Mouse (Mus musculus) midbrain, postnatal 0 days (tissue): ENCODE data around the gene Sh2d2a. TPM values are rescaled to one million over a fixed set of nuclear protein-coding genes. Genes with fewer than 3 reads are reported as not detected.

Source experiments
- ATAC-seq: fragments of 200-750 bp; cut with Nextera tagmentation; 2 replicates; pipeline ENCODE4 v1.8.0; 2017; ENCODE audit warnings: moderate number of reproducible peaks, mild to moderate bottlenecking, moderate TSS enrichment, moderate library complexity; ENCODE audit not compliant: low FRiP score
- DNase-seq: peaks from one replicate; pipeline ENCODE4 v3.0.0-alpha.2; 2015; ENCODE audit warnings: low spot score
- H3K27ac ChIP-seq: fragments of 300-500 bp; sonication (generic); 2 replicates; pipeline ENCODE4 v1.5.1; 2014; ENCODE audit warnings: low read depth, mild to moderate bottlenecking, low read length, mixed read lengths
- H3K27me3 ChIP-seq: fragments of 300-500 bp; sonication (generic); 2 replicates; pipeline ENCODE4 v1.6.1; 2014; ENCODE audit warnings: low read length, control low read depth, mixed read lengths; ENCODE audit not compliant: insufficient read depth
- H3K36me3 ChIP-seq: fragments of 300-500 bp; sonication (generic); 2 replicates; pipeline ENCODE4 v1.6.1; 2014; ENCODE audit warnings: low read length, control low read depth, mixed read lengths; ENCODE audit not compliant: insufficient read depth
- H3K4me1 ChIP-seq: fragments of 300-500 bp; sonication (generic); 2 replicates; pipeline ENCODE4 v1.6.1; 2014; ENCODE audit warnings: mild to moderate bottlenecking, control low read depth, antibody characterized with exemption, low read length, mixed read lengths; ENCODE audit not compliant: insufficient read depth
- H3K4me2 ChIP-seq: fragments of 300-500 bp; sonication (generic); 2 replicates; pipeline ENCODE4 v1.6.1; 2014; ENCODE audit warnings: low read depth, mild to moderate bottlenecking, low read length, mixed read lengths; ENCODE audit not compliant: poor library complexity, severe bottlenecking
- H3K4me3 ChIP-seq: fragments of 300-500 bp; sonication (generic); 2 replicates; pipeline ENCODE4 v1.5.1; 2014; ENCODE audit warnings: low read depth, mild to moderate bottlenecking, low read length, moderate library complexity
- H3K9ac ChIP-seq: fragments of 300-500 bp; sonication (generic); replicated peaks from 2 replicates; pipeline ENCODE4 v1.6.1; 2014; ENCODE audit warnings: mild to moderate bottlenecking, low read length, moderate library complexity, mixed read lengths; ENCODE audit not compliant: poor library complexity, severe bottlenecking
- H3K9me3 ChIP-seq: fragments of 300-500 bp; sonication (generic); 2 replicates; pipeline ENCODE4 v1.6.1; 2016; ENCODE audit warnings: low read length, control low read depth
- CTCF ChIP-seq: IDR thresholded peaks from 2 replicates; pipeline ENCODE4 v1.5.1; 2016; ENCODE audit warnings: antibody characterized with exemption, mild to moderate bottlenecking
- WGBS: fragments of 180-500 bp; shearing (Covaris S2); extraction: QIAGEN DNeasy Blood & Tissue Kit; methylation state at CpG from one replicate; pipeline ENCODE4 v1.1.7; 2014; 5-methylcytosine and 5-hydroxymethylcytosine counted together
- polyA plus RNA-seq: library from polyadenylated mRNA; unstranded; fragments of >200 nt; fragmentation: Nextera tagmentation; extraction: Ambion mirVana; gene quantifications from 2 replicates; pipeline ENCODE4 v1.2.1, GENCODE M21; 2015
- total RNA-seq: library from RNA; depleted of rRNA; stranded (reverse); fragments of >200 nt; gene quantifications from 2 replicates; pipeline ENCODE4 v1.2.3, GENCODE M21; 2014

The Sh2d2a gene
- total and polyA plus RNA-seq, 2 experiments from 2014 or later: not detected

DNA sequence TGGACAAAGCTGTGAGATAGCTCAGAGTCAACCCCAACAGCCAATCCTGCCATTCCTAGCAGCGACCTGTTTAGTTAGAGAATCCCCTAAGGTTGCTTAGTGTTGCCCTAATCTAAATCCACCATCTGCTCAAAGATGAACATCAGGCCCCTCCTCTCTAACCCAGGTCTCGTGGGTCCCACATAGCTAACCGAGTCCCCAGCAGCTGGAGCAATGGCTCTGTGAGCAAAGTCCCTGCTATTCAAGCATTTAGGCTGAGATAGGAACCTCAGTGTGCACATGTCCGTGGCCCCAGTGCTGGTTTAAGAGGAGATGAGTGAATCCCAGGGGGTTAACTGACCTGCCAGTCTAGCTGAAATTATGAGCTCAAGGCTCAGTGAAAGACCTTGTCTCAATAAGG is 369 bp upstream of the Sh2d2a start:
- Histone ChIP-seq H3K4me1 (no peaks in the 10 kb centered on the region), H3K9me3 (no peaks in the 10 kb centered on the region), H3K4me2 (no peak overlapping the region), H3K36me3 (no peaks in the 10 kb centered on the region), H3K4me3 (no peak overlapping the region), H3K27me3 (no peaks in the 10 kb centered on the region), H3K9ac (no peak overlapping the region), H3K27ac (no peak overlapping the region)
- no peak for TF ChIP-seq CTCF
- no peak for ATAC-seq
- 71% methylated on average over 4 of the region's 4 CpGs for WGBS
- no peak for DNase-seq

DNA sequence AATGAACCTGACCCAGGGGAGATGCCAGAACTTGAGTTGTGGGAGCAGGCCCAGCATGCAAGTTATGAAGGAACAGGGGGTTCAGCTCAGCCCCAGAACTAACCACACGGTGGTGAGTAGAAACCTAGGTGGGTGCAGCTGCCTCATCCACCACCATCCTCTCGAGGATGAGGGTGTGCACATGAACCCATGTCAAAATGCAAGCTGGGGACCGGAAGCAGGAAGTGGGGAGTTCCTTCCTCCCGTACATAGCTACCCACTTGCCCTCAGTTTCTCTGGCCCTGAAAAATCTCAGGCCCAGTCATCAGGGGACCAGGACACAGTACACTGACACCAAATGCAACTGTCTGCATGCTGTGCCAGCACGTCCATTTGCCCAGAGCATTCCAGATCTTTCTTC is 1.1 kb downstream of the Sh2d2a start:
- H3K27me3 ChIP-seq: no peaks in the 10 kb centered on the region
- no peak for TF ChIP-seq CTCF
- no peak overlapping the region for H3K4me3 ChIP-seq
- H3K27ac ChIP-seq: no peak overlapping the region
- DNase-seq: no peak
- H3K9ac ChIP-seq: no peak overlapping the region
- no peak overlapping the region for H3K4me2 ChIP-seq
- no peaks in the 10 kb centered on the region for H3K36me3 ChIP-seq
- 73% methylated on average over 5 of the region's 5 CpGs for whole genome bisulfite sequencing
- H3K9me3 ChIP-seq: no peaks in the 10 kb centered on the region
- no peak for ATAC-seq
- no peaks in the 10 kb centered on the region for H3K4me1 ChIP-seq

DNA sequence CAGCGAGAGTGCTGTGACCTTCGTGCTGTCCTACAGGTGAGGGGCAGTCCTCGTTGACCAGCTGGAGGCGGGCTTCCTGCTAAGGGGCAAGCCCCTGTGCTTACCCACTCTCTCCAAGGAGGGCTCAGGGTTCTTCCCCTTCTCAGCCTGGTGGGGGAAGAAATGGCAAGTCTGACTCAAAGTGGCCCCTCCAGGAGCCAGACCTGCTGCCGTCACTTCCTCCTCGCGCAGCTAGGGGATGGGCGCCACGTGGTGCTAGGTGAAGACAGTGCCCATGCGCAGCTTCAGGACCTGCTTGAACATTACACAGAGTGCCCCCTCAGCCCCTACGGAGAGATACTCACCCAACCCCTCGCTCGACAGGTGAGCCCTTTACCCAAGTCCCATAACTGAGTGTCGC is 2.6 kb downstream of the Sh2d2a start:
- TF ChIP-seq CTCF: no peak
- ATAC-seq (no peak), DNase-seq (no peak)
- no peaks in the 10 kb centered on the region for H3K27me3 ChIP-seq
- H3K9ac ChIP-seq: no peak overlapping the region
- H3K27ac ChIP-seq: no peak overlapping the region
- H3K9me3 ChIP-seq: no peaks in the 10 kb centered on the region
- H3K4me2 ChIP-seq: no peak overlapping the region
- 82% methylated on average over 14 of the region's 14 CpGs for WGBS
- H3K4me3 ChIP-seq: no peak overlapping the region
- H3K36me3 ChIP-seq: no peaks in the 10 kb centered on the region
- H3K4me1 ChIP-seq: no peaks in the 10 kb centered on the region

DNA sequence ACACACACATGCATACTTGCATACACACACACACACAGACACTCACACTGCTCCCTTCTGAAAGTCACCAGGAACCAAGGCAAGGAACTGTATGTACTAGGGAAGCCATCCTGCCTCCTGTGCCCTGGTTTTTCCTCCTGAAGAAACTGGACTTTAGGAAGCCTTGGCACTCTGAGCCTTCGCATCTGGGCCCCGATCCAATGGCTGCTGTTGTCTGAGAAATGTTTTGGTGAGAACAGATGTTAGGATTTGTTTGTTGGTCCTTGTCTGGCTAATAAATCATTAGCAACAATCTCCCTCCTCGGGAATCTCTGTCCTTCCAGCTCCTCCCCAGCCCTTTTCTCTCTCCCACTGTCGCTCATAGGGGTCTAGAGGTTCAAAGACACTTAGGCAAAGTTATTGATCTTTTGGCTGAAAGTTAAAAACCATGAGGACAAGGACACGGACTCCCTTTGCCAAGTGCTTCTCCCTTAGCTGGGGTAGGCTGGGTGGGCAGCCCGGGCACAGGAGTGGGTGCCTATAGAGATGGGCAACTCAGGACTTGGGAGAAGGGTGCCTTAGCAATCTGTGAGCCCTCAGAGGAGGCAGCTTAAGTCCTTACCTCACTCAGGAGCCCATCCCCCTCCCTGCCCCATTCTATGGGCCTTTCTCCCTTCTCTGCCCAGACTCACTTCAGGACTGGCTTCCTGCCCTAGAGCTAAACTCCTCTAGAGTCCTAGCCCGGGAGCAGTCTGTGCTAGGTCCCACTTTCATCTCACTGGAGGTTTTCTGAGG is 8.4 kb downstream of the Sh2d2a start:
- Histone ChIP-seq H3K36me3 (peaks cover 26% of the 10 kb centered on the region), H3K9me3 (no peaks in the 10 kb centered on the region), H3K4me1 (no peaks in the 10 kb centered on the region), H3K27me3 (no peaks in the 10 kb centered on the region), H3K4me3 (no peak overlapping the region), H3K9ac (no peak overlapping the region), H3K4me2 (no peak overlapping the region), H3K27ac (no peak overlapping the region)
- no peak for TF ChIP-seq CTCF
- ATAC-seq: no peak
- 74% methylated on average over 7 of the region's 7 CpGs for WGBS
- DNase-seq: peak; percentile 17

DNA sequence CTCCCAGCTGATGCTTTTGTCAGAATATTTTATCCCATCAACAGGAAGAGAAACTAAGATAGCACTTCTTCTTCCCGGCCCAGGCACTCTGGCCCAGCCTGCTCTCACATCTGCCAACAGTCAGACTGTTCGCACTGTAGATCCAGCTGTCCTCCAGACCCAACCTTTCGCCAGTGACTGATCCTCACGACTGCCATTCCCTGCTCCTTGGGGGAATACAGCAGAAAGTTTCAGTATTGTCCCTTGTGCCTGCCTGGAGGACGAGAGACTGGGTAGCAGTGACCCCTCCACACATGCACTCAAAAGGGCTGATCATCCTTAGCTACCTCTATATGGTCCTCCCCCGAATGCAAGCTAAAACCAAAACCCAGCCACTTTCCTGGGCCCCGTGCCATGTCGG is 9.4 kb downstream of the Sh2d2a start:
- Histone ChIP-seq H3K4me1 (no peaks in the 10 kb centered on the region), H3K4me3 (no peak overlapping the region)

DNA sequence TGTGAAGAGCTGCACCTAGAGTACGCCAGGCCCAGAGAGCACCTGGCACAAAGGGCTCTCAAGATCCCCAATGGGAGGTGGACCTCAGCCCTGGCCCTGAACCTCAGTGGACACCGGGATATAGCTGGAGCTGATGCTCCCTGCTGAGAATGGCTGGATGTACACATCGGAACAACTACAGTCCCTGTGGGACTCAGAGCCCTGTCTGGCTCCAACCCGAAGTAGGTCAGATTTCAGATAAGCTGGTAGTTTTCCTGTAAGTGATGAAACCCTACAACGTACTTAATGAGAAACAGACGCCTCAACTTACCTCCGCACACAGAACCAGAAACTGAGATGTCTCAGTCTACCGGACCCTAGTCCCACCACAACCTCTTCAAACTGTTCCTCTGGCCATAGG is 11.1 kb downstream of the Sh2d2a start:
- peaks cover 45% of the 10 kb centered on the region for H3K36me3 ChIP-seq
- ATAC-seq (no peak), DNase-seq (no peak)
- no peak overlapping the region for H3K4me3 ChIP-seq
- no peak for TF ChIP-seq CTCF
- H3K27ac ChIP-seq: no peak overlapping the region
- H3K9ac ChIP-seq: no peak overlapping the region
- no peaks in the 10 kb centered on the region for H3K9me3 ChIP-seq
- 93% methylated on average over 8 of the region's 8 CpGs for WGBS
- H3K4me2 ChIP-seq: no peak overlapping the region
- H3K4me1 ChIP-seq: no peaks in the 10 kb centered on the region
- no peaks in the 10 kb centered on the region for H3K27me3 ChIP-seq

More for the DNA sequence above, 9.4 kb downstream of the Sh2d2a start:
- Histone ChIP-seq H3K36me3 (peaks cover 31% of the 10 kb centered on the region), H3K9me3 (no peaks in the 10 kb centered on the region), H3K27me3 (no peaks in the 10 kb centered on the region), H3K27ac (no peak overlapping the region), H3K4me2 (no peak overlapping the region), H3K9ac (no peak overlapping the region)
- DNase-seq (no peak), ATAC-seq (no peak)
- no peak for TF ChIP-seq CTCF
- 91% methylated on average over 8 of the region's 8 CpGs for WGBS
